Mouse (Mus musculus) heart, postnatal 25 days (tissue): ENCODE results near the gene Prkce. TPM values are rescaled to one million over a fixed set of nuclear protein-coding genes. Genes with fewer than 3 reads are reported as not detected.
"Not testable (repeated sequence)": the region's sequence is repeated elsewhere in the genome, so short reads cannot be mapped to it uniquely, and the experiment has no call there.

Experiments used
- DNase-seq: peaks from one replicate; pipeline ENCODE4 v3.0.0; 2022; ENCODE audit warnings: low spot score
- intact Hi-C: fragments of 180-260 bp; cut with DNase I; formaldehyde crosslinking; loops from one replicate; pipeline ENCODE4 v1.15.1; 2025
- total RNA-seq, 2 experiments: library from RNA; stranded (reverse); gene quantifications; 2 replicates each; pipeline ENCODE4 v1.2.3; 2021

The Prkce gene
- total RNA-seq, 2 experiments from 2014 or later: 25.9 to 28.3 TPM

DNA sequence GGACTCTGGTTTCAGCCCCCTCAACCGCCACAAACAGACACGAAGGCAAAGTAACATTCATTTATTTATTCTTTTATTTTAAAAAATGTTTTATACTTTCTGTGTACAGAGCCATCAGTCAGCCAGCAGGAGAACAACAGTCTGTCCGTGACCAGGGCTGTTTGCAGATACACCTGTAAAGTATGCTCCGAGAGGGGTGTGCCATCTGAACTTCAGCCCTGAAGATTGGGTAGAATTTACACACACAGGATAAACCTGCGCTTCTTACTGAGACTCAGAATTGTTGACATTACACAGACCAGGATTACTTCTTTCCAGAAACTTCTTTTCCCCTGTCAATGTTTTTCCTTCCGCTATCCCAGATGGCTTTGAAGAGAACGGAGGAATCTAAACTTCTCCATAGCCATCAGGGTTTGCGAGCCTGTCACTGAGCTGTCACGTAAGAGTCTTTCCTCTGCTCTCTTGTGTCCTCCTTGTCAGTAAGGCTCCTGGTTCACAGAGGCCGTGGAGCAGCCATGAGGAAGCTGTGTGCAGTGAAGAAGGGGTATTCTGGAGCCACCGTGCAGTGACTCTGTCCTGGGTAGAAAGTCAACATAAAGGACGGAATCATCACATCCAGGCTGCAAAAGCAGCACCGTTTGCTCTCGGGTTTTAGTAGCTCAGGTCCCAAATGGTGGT lies 286.2 kb downstream of the Prkce start:
- no peak for DNase-seq
- intact Hi-C loops: no loop called here

DNA sequence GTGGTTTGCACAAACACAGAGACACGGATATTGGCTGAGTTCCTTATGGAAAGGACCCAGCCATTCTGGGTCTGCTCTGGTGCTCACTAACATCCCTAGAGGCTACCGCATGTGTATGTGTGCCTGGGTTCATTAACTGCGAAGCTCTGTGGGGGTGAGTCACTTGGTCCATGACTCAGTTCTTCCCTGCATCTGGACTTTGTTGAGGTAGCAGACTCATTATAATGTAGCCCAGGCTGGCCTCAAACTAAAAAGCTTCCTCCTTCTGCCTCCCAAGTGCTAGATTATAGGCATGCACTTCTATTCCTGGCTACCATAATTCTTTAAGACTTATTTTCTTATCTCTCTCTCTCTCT lies 286.7 kb downstream of the Prkce start:
- intact Hi-C loops: no loop called here
- no peak for DNase-seq

DNA sequence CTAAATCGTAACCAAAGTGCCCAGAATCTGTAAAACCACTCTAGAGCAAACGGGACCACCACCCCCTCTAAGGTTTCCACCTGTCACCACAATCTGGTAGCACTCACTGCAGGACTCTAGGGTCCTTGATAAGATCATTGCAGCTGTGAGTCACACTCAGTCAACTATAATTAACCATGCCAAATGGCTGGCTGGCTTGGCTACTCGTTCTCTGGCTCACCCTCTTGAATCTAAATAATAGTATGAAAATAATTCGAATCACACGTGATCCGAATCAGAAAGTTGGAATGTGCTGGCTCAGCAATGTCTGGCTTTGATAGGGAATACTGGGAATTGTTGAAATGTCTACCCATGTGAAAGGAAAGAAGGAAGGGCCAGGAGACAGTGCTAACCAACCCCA lies 288.9 kb downstream of the Prkce start:
- DNase-seq: no peak
- intact Hi-C loops: no loop called here

DNA sequence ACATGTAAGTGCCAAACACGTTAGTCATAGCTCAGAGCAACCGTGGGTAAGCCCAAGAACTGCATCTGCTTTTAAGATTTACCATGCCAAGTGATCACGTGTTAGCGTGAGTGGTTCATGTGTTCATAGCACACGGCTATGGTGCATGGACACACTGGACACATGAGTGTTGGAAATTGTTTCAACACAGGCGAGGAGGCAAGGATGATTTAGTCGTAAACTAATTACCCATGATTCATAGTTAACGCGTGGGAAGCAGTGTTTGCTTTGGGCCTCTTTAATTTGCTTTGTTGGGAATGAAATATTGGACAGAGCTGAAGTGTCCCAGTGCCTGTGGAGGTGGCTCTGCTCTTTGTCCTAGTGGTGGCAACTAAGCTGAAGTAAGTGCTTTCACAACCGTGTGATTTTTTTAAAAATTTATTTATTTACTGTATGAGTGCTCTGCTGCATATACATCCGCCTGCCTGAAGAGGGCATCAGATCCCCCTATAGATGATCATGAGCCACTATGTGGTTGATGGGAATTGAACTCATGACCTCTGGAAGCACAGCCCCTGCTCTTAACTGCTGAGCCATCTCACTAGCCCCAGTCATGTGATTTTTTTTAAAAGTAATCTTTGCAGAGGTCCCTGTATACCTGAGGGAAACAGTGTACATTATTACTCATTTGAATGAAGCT lies 290.9 kb downstream of the Prkce start:
- intact Hi-C loops: no loop called here
- DNase-seq: no peak

DNA sequence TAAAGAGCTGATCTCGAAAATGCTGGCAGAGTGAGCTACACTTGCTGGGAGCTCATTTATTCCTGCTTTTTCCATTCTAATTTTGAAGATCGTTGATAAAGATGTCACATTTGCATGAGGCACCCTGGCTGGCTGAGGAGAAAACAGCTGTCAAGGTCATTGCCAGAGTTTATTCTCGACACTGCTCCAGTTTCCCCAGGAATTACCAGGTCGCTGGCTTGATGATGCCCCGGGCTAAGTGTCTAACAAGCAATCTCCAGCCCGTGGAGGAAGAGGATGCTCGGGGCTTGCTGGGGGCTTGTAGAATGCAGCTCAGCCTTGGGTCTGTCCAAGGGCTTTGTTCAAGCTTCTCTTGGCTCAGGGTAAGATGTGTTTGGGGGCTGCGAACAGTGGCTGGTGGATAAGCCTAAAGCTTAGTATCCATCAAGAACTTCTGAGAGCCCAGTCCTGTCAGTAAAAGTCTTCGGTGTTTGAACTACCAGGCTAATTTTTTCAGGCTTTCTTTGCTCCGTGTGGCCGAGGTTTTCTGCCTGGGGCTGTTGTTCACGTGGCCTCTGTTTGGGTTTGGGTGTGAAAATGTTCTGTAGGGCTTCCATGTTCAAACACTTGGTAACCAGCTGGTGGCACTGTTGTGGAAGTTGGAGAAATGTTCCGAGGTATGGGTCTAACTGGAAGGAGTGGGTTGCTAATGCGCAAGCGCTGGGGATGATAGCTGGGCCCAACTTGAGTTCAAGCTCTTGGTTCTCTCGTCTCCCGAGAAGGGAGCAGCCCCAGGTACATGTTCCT lies 293.3 kb downstream of the Prkce start:
- intact Hi-C loops: loop anchor here (5.0 kb wide), 1 partner anchor 299 kb away; no protein-coding TSS in a partner anchor
- no peak for DNase-seq

DNA sequence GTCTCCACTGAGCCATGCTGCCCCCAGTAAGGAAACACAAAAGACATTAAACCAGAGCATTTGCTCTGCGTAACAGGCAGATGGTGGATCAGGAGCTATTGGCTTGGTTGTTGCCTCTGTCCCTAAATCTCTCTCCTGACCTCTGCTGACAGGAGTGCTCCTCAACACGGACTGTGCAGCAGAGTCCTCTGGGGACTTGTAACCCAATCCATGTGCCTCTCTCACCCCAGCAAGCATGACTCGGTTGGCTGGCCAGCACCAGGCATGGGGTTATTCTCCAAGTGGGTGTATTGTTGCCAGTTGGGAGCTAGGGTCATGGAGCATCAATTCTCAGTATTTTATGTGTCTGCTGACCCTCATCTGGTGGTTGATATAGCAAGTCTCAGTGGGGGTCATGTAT lies 295.8 kb downstream of the Prkce start:
- intact Hi-C loops: loop anchor here (5.0 kb wide), 1 partner anchor 301 kb away; no protein-coding TSS in a partner anchor

DNA sequence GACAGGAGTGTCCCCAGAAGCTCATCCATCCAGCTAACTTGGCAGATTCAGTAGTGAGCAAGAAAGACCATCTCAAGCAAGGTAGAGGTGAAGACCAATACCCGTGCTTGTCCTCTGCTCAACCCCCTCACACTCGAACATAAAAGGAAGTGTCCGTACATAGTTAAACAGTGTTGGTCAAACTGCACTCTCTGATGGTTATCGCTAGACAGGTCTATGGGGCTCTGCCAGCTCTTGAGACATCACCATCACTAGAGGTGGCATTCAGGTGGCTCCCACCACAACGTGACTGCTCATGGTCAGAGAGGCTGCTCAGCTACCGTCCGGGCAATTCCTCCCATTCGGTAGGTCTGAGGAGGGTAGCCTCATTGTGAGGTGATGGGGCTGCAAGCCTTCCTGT lies 296.6 kb downstream of the Prkce start:
- intact Hi-C loops: loop anchor here (5.0 kb wide), 1 partner anchor 302 kb away; no protein-coding TSS in a partner anchor

More for the DNA sequence above, 295.8 kb downstream of the Prkce start:
- DNase-seq: no peak

DNA sequence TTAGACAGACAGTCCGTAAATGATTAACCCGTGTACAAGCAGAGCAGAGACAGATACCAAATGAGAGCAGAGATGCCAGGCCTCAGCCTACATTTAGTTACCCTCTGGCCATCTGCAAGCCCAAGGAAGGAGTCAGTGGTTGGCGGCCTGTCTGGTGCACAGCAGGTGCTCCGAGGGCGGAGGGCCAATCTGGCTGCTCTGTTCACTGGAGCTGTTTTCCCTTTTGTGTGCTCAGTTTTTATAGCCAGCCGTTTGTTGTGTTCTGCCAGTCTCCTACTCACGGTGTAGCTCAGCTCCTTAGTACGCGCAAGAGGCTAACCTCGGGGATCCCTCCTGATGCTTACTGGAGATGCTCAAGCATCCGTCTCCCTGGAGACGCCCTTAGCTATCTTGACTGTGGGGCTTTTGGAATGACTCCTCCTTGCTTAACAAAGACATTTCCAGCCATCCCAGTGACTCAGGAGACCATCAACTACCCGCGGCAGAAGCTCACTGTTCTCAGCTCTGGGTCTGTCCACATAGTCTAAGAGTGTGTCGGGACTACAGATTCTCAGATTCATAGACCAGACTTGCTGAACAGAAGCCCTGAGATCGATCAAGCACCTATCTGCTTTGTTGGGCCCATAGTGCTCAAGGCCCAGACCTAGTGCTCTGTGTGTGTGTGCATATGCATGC lies 297.2 kb downstream of the Prkce start:
- intact Hi-C loops: loop anchor here (5.0 kb wide), 1 partner anchor 303 kb away; no protein-coding TSS in a partner anchor

More for the DNA sequence above, 296.6 kb downstream of the Prkce start:
- DNase-seq: no peak

DNA sequence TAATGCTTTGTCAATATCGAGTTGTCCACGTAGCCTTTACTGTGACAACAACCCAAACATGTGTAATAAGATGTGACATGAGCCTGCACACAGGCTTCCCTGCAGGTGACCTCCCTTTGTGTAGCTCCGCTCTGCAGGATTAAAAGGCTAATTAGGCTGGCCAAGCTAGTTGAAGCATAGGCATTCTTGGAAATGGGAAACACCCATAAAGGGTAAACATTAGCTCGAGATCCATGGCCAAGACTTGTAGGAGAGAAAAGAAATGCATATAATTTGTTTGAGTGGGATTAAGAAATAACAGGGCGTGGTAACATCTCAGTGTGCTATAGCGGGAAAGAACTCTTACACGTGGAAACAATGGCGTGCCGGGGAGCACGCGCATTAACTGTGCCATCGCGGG lies 298.3 kb downstream of the Prkce start:
- intact Hi-C loops: no loop called here
- no peak for DNase-seq

More for the DNA sequence above, 297.2 kb downstream of the Prkce start:
- DNase-seq: no peak

DNA sequence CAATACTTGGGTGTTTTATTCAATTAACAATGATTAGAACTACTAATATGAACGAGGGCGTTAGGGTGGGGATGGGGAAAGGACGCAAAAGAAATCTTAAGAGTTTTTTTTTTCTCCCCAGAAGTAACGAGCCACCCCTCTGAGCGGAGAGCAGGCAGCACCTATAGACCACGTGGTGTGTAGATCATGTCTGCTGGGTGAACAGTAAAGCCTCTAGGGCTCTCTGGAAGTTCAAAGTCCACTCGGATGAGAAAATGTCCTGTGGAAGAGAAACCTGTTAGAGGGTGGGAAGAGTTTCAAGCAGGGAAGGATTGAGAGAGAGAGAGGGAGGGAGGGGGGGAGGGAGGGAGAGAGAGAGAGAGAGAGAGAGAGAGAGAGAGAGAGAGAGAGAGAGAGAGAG lies 298.8 kb downstream of the Prkce start:
- intact Hi-C loops: no loop called here
- DNase-seq: no peak

DNA sequence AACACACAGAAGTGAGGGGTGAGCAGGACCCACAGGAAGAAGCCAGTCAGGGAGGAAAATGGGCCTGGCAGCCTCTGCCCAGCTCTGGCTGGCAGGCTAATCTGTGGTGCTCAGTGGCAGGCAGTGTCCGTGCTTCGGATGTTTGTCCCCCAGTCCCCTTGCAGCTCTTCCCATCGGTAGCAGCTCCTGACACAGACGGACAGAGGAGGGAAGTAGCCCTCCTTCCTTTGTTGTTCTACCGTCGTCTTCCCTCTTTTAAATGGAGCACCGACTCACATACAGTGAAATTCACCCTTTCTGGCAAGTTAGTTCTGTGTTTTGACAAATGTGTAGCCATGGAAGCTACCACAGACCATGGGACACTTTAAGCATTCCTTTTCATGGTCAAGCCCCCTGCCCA lies 299.3 kb downstream of the Prkce start:
- intact Hi-C loops: no loop called here

DNA sequence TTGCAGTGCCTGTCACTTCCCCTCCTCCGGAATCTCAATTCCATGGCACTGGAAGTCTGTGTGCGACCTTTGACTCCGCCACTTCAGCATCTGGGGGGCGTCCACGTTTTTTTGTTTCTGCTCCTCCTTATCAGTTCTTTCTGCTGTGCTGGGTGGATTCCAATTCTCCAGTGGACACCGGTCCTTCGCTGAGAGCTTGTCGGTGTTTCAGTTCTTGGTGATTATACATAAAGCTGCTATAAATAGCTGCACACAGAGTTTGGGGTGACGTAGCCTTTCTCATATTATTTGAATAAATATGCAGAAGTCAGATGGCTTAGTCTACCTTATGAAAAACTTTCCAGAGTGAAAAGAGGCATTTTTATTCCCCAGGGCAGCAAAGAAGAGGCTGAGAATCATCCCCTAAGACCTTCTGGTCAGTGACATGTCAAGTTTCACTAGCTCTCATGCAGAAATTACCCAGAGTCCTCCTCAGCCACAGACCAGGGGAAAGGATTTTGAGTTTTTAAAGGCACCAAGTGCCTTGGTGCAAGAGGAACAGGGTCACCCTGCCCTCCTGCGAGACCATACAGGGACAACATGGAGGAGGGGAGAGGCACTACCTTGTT lies 299.8 kb downstream of the Prkce start:
- intact Hi-C loops: no loop called here
- DNase-seq: no peak

More for the DNA sequence above, 299.3 kb downstream of the Prkce start:
- no peak for DNase-seq

DNA sequence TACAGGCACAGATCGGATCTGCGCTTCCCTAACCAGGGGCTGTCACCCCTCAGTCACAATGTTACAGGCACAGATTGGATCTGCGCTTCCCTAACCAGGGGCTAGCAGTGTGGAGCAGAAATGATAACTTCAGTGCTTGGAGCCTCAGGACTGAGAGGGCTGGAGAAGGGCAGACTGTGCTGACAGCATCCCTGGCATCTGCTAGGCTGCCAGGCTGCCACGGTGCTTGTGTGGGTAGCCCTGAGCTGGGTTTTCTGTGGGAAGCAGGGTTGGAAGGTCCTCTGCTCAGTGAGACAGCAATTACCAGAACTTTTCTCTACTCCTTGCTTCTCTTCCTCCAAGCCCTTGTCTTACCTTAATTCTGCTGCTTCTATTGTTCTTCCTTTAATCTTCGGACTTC lies 300.4 kb downstream of the Prkce start:
- intact Hi-C loops: no loop called here
- no peak for DNase-seq

DNA sequence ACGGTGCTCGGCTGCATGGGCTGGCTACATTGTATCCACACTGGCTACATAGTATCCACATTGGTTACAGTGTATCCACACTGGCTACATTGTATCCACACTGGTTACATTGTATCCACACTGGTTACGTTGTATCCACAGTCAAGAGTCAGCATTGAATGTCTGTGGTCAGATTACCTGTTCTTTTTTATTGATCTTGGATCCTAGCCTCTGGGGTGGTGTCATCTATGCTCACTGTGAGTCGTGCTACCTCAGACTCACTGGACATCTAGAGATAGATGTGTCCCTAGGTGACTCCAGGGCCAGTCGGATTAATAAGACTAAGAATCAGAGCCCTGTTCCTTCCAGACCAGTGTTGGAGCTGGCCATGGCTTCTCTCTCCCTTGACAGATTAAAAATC lies 302.6 kb downstream of the Prkce start:
- intact Hi-C loops: no loop called here
- no peak for DNase-seq

DNA sequence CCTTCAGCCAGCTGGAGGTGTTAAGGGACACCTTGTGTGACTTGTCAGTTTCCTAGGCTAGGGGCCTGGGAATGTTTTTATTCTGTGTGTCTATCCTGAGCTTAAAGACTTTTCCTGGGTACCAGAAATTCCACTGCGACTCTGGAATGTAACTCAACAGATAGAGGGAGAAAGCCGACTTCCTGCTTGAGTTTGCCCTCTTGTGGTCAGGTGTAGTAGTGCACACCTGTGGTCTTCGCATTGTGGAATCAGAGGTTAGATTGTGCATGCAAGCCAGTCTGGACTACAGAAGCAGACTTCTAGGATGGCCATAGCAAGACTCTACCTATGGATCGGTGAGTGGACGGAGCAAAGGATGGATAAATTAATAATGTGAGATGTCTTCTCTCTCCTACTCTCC lies 304.1 kb downstream of the Prkce start:
- intact Hi-C loops: no loop called here
- DNase-seq: no peak

DNA sequence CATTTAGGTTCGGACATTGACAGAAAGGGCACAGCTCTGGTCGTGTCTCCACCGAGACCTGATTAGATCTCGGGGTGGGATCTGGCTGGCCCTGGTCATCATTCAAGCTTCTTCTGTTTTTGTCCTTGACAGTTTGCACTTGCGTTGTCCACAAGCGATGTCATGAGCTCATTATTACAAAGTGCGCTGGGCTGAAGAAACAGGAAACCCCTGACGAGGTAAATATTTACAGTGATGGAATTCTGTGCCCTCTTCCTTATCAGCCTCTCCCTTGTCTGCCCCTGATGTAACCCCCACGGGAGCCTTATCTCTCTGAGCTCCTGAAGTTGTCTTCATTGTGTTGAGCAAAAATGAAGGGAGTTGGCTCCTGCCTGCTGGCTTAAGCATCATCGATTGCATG lies 309.1 kb downstream of the Prkce start:
- DNase-seq: no peak
- intact Hi-C loops: no loop called here

DNA sequence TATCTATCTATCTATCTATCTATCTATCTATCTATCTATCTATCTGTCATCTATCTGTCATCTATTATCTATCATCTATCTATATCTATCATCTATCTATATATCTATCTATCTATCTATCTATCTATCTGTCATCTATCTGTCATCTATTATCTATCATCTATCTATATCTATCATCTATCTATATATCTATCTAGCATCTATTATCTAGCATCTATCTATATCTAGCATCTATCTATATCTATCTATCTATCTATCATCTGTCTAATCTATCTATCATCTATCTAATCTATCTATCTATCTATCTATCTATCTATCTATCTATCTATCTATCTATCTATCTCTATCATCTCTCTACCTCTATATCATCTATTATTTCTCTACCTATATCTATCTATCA lies 309.8 kb downstream of the Prkce start:
- DNase-seq, intact Hi-C loops: not testable (repeated sequence)

DNA sequence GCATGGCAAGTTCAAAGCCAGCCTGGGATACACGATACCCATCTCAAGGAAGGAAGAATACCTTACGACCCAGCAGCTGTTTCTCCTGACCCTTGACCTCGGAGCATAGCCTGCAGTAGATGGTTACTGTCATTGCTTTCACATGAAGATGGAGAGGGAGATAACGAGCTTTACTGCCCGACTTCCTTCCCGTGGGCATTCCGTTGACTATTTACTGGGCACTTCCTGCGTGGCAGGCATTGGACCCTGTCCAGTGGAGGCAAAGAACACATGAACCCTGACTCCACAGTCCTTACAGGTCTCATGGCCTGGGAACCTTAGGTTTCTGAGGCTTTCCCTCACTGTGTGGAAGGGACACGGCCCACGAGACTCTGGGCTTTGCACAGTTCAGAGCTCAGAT lies 311.8 kb downstream of the Prkce start:
- intact Hi-C loops: no loop called here
- no peak for DNase-seq

DNA sequence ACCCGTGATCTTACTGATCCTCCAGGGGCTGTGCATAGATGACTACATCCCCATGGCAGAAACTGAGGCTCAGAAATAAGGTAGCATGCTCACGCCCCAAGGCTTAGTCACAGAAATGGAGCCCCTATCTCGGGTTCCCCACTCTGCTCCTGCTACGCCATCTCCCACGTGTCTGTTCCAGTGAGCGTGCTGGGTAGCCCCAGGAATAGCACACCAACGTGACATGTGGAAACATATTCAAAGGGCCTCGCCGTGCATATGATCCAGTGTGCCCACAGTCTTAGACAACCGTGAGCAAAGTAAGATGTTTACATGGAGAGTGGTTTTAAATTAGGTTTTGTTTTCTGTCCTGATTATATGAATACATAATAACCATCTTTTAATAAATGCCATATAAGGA lies 315.1 kb downstream of the Prkce start:
- no peak for DNase-seq
- intact Hi-C loops: loop anchor here (10.0 kb wide), 2 partner anchors 562 to 772 kb away; no protein-coding TSS in a partner anchor
